Mouse (Mus musculus) ES-E14 (cell line): ENCODE results near the gene Wt1. TPM values are rescaled to one million over a fixed set of nuclear protein-coding genes. Genes with fewer than 3 reads are reported as not detected.

Source experiments
- DNase-seq: peaks from one replicate; pipeline ENCODE4 v3.0.0-alpha.2; 2013; ENCODE audit warnings: low read depth, low spot score
- H3K27ac ChIP-seq: 2 replicates; pipeline ENCODE4 v1.5.1; 2012; ENCODE audit warnings: low read depth, mild to moderate bottlenecking, low read length, moderate library complexity, mixed read lengths; ENCODE audit not compliant: poor library complexity, insufficient read depth, severe bottlenecking
- H3K36me3 ChIP-seq: 2 replicates; pipeline ENCODE4 v1.6.1; 2012; ENCODE audit warnings: mild to moderate bottlenecking, low read length, moderate library complexity, mixed read lengths; ENCODE audit not compliant: control insufficient read depth, poor library complexity, insufficient read depth, severe bottlenecking
- H3K4me1 ChIP-seq, 2 experiments: fragments of 150-350 bp in 1 of 2; sonication (generic) in 1 of 2; 2 replicates each; pipeline ENCODE4 v1.6.1; 2012; ENCODE audit warnings: low read length in 2 of 2, mild to moderate bottlenecking in 1 of 2, mixed read lengths in 1 of 2; ENCODE audit not compliant: control insufficient read depth in 2 of 2, insufficient read depth in 2 of 2, poor library complexity in 1 of 2
- H3K4me3 ChIP-seq, 2 experiments: fragments of 150-350 bp in 1 of 2; sonication (generic) in 1 of 2; 2 replicates each; pipeline ENCODE4 v1.5.1; 2012; ENCODE audit warnings: low read length in 2 of 2, low read depth in 1 of 2, mild to moderate bottlenecking in 1 of 2, mixed read lengths in 1 of 2; ENCODE audit not compliant: insufficient read depth in 1 of 2, poor library complexity in 1 of 2, severe bottlenecking in 1 of 2
- H3K9ac ChIP-seq: 2 replicates; pipeline ENCODE4 v1.6.1; 2012; ENCODE audit warnings: low read depth, mild to moderate bottlenecking, low read length, mixed read lengths; ENCODE audit not compliant: poor library complexity, insufficient read depth, severe bottlenecking
- H3K9me3 ChIP-seq: fragments of 150-350 bp; sonication (generic); 2 replicates; pipeline ENCODE4 v1.6.1; 2012; ENCODE audit warnings: low read depth, mild to moderate bottlenecking, low read length; ENCODE audit not compliant: control insufficient read depth, insufficient read depth
- CHD2 ChIP-seq: IDR thresholded peaks from 2 replicates; pipeline ENCODE4 v1.6.1; 2014; ENCODE audit warnings: mild to moderate bottlenecking, low read depth, low read length, inconsistent platforms
- MAFK ChIP-seq: IDR thresholded peaks from 2 replicates; pipeline ENCODE4 v1.6.1; 2014; ENCODE audit warnings: mild to moderate bottlenecking, low read depth, low read length, inconsistent platforms; ENCODE audit not compliant: insufficient read depth
- ZC3H11A ChIP-seq: IDR thresholded peaks from 2 replicates; pipeline ENCODE4 v1.6.1; 2012; ENCODE audit warnings: low read depth, mild to moderate bottlenecking, inconsistent platforms, low read length, borderline replicate concordance
- in situ Hi-C, 2 experiments: fragments of 600-800 bp; cut with MboI; formaldehyde crosslinking; loops; one replicate each; pipeline ENCODE4 v1.15.1; 2025; ENCODE audit warnings: low sequenced_read_pairs in 2 of 2, inconsistent platforms in 1 of 2; ENCODE audit not compliant: unreplicated experiment in 2 of 2
- total RNA-seq: library from RNA; depleted of rRNA; stranded (reverse); fragments of 300-350 nt; gene quantifications from 2 replicates; pipeline ENCODE4 v1.2.3, GENCODE M21; 2012; rRNA removed

Gene Wt1
- total RNA-seq, 1 experiment = 5.2 TPM

DNA sequence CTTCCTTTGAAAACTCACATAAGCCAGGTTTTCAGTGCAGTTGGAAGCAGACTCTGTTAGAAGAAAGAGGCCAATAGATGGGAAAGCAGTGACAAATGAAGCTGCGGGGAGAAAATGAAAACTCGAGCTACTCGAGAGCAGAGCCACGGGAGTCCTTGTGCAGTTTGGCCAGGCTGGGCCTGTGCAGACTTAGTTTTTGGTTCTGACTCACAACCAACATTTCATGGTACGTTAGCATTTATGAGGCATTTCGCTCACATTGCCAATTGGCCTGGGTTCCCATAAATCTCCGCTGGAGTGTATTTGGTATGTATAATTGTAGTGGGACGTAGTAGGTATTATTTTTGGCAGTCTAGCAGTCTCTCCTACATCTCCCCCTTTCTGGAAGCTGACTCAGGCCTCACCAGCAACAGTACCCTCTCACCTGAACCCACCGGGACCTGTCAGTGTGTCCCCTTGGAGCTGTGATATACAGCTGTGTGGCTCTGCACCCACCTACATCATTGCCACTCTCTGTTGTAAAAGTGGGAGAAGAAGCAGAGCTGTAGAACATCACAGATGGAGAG is 94.5 kb downstream of the Wt1 start:
- no peak overlapping the region for H3K27ac ChIP-seq
- no peak overlapping the region for H3K9ac ChIP-seq
- no peak overlapping the region for H3K4me3 ChIP-seq
- in situ Hi-C loops = no loop called here
- H3K36me3 ChIP-seq = no peaks in the 10 kb centered on the region
- no peak for DNase-seq
- TF ChIP-seq ZC3H11A (no peak), MAFK (no peak), CHD2 (no peak)
- peaks cover 0 to 8% of the 10 kb centered on the region in 2 experiments; a peak in 1 of 4 replicates for H3K4me1 ChIP-seq
- H3K9me3 ChIP-seq = no peaks in the 10 kb centered on the region

Other genes with a start within 250 kb of the Wt1 start
- gene Eif3m, start 109.4 kb upstream of the Wt1 start, total RNA-seq = 163 and 229 TPM in 2 replicates
- not detected in 2 replicates for gene Gm11060, start 34.5 kb upstream of the Wt1 start, total RNA-seq
- not detected in 2 replicates for gene Them7, start 97.8 kb downstream of the Wt1 start, total RNA-seq